Mouse (Mus musculus): ENCODE measurements around the gene Shisa8. TPM values are rescaled to one million over a fixed set of nuclear protein-coding genes. Genes with fewer than 3 reads are reported as not detected.
A peak's percentile ranks its signal among the peaks of the same experiment; 100 is the strongest.

Gene Shisa8
- polyA plus RNA-seq, 1 experiment from 2014 or later: not detected

DNA sequence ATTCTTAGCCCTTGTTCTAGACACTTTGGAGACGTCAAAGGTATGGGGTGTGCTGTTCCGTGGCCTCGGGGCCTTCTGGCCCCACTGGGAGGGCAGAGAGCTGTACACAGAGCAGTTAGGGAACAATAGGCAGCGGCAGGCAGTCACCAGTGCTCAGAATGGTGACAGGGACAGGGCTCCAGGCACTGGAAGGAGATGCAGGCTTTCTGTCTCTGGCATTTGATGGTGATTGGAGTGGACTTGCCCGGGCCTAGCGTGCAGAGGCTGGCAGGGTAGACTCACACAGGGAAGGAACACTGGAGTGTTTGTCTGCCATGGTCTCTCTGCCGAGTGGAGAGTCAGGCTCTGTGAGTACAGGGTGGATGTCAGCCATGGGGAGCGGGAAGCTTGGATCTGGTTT is 20.0 kb downstream of the Shisa8 start:
- peaks cover 100% of the 10 kb centered on the region for H3K36me3 ChIP-seq
- H3K4me1 ChIP-seq: no peaks in the 10 kb centered on the region
- H3K27me3 ChIP-seq (ENCODE audit: low read depth, poor library complexity, severe bottlenecking): no peaks in the 10 kb centered on the region
- H3K4me3 ChIP-seq: no peak overlapping the region
- WGBS: 92% methylated on average over 8 of the region's 8 CpGs
- no peak overlapping the region for H3K27ac ChIP-seq
- no peaks in the 10 kb centered on the region for H3K9me3 ChIP-seq (replicated peaks)
- no peak for DNase-seq (ENCODE audit: low spot score)

DNA sequence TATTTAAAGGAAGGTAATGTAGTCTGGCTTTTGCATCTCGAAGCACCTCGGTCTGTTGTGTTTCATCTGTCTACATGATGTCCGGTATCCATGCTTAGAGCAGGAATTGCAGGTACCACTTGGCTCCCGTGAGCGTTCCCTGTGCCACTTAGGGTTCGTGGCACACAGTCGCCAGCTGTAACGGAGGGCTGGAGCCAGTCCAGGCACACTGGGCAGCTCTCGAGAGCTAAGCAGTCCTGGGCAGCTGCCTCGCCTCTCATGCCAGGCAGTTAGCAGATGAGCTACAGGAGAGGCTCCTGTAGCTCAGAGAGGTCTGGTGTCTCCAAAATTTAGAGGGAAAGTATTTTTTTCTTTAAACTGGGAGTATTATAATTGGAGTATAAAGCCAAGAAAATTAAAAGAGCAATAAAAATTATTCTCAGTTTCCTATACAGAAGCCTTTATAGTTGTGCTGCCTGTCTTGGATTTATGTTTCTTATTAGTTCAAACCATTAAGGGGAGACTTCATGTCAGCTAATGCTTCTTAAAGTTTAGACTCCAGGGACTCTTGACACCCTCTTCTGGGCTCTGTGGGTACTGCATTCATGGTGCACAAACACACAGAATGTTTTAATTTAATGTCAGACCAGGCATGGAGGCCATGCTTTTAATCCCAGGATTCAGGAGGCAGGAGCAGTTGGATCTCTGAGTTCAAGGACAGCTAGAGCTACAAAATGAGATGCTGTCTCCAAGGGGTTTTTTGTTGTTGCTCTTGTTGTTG is 24.0 kb downstream of the Shisa8 start:
- no peaks in the 10 kb centered on the region for H3K27me3 ChIP-seq (ENCODE audit: low read depth, poor library complexity, severe bottlenecking)
- no peak for DNase-seq (ENCODE audit: low spot score)
- no peak overlapping the region for H3K4me3 ChIP-seq
- H3K36me3 ChIP-seq: peaks cover 100% of the 10 kb centered on the region
- H3K4me1 ChIP-seq: no peaks in the 10 kb centered on the region
- H3K27ac ChIP-seq: no peak overlapping the region
- 95% methylated on average over 10 of the region's 10 CpGs for WGBS
- no peaks in the 10 kb centered on the region for H3K9me3 ChIP-seq (replicated peaks)

DNA sequence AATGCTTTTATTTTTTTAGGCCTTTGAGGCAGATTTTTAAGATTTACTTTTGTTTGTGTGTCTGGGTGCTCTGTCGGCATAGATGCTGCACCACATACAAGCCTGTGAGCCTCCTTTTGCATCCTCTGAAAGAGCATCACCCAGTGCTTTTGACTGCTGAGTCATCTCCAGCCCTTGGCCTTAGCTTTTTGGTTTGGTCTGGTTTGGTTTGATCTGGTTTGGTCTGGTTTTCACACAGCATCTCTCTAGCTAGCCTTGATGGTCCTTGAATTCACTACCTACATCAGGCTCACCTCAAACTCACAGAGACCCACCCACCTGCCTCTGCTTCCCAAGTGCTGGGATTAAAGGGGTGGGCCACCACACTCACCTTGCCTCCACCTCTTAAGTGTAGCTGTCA is 24.7 kb downstream of the Shisa8 start:
- Histone ChIP-seq H3K9me3 (replicated peaks) (no peaks in the 10 kb centered on the region), H3K27me3 (ENCODE audit: low read depth, poor library complexity, severe bottlenecking) (no peaks in the 10 kb centered on the region), H3K4me1 (no peaks in the 10 kb centered on the region), H3K27ac (no peak overlapping the region), H3K4me3 (no peak overlapping the region), H3K36me3 (peaks cover 100% of the 10 kb centered on the region)
- no peak for DNase-seq (ENCODE audit: low spot score)
- WGBS: 95% methylated on average over 1 of the region's 1 CpGs

DNA sequence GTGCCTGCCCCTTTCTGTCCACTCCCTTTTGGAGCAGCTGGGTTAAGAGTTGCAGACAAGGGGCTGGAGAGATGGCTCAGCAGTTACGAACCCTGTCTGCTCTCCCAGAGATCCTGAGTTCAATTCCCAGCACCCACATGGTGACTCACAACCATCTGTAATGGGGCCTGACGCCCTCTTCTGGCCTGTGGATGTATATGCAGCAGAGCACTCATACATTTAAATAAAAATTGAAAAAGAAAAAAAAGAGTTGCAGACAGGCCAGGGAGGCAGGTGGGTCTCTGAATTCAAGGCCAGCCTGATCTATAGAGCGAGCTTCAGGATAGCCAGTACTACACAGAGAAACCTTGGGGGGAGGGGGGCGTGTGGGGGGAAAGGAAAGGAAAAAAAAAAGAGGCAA is 25.2 kb downstream of the Shisa8 start:
- 88% methylated on average over 4 of the region's 4 CpGs for WGBS
- Histone ChIP-seq H3K4me3 (no peak overlapping the region), H3K9me3 (replicated peaks) (no peaks in the 10 kb centered on the region; the same call in 1 of the 2 replicates), H3K27me3 (ENCODE audit: low read depth, poor library complexity, severe bottlenecking) (no peaks in the 10 kb centered on the region), H3K27ac (no peak overlapping the region), H3K36me3 (peaks cover 100% of the 10 kb centered on the region), H3K4me1 (no peaks in the 10 kb centered on the region)
- no peak for DNase-seq (ENCODE audit: low spot score)

DNA sequence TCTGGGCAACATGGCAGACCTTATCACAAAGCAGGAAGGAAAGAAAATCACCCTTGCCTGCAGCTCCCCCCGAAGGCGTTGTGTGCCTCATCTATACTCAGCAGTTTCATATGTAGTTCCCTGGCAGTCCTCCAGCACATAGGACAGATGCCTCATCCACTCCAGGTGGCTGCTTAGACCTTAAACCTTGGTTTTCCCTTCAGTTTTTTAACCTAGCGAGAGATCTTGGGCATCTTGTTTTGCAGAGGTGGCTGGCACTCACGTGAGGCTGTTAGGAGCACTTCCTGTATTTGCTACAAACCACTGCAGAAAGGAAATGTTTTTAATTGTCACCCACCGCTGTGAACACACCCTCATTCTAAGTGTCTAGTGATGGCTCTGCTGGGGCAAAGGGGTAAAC is 25.7 kb downstream of the Shisa8 start:
- Histone ChIP-seq H3K36me3 (peaks cover 100% of the 10 kb centered on the region), H3K27ac (no peak overlapping the region), H3K4me1 (no peaks in the 10 kb centered on the region), H3K4me3 (no peak overlapping the region), H3K9me3 (replicated peaks) (peaks cover 2% of the 10 kb centered on the region; the same call in 1 of the 2 replicates), H3K27me3 (ENCODE audit: low read depth, poor library complexity, severe bottlenecking) (no peaks in the 10 kb centered on the region)
- no peak for DNase-seq (ENCODE audit: low spot score)
- 94% methylated on average over 5 of the region's 5 CpGs for WGBS

DNA sequence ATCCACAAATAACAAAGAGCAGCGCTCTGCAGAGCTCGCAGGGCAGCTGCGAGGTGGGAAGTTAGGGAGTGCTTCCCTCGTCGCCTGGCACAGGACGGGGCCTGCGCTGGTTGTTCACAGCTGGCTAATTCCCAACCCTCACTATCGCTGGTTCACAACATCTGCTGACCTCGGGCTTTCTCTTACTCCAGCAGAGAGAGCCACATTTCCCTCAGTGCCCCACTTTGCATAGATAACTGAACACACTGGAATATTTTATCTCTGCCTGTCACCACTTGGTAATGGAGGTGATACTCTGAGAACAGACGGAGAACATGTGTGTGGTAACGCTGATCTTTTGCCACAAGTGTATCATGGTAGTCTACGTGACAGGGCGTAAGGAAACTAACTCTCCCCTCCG is 26.5 kb downstream of the Shisa8 start:
- 91% methylated on average over 14 of the region's 14 CpGs for WGBS
- Histone ChIP-seq H3K4me1 (no peaks in the 10 kb centered on the region), H3K27ac (no peak overlapping the region), H3K9me3 (replicated peaks) (peaks cover 4% of the 10 kb centered on the region; the same call in 1 of the 2 replicates), H3K36me3 (peaks cover 100% of the 10 kb centered on the region), H3K4me3 (no peak overlapping the region), H3K27me3 (ENCODE audit: low read depth, poor library complexity, severe bottlenecking) (no peaks in the 10 kb centered on the region)
- no peak for DNase-seq (ENCODE audit: low spot score)

DNA sequence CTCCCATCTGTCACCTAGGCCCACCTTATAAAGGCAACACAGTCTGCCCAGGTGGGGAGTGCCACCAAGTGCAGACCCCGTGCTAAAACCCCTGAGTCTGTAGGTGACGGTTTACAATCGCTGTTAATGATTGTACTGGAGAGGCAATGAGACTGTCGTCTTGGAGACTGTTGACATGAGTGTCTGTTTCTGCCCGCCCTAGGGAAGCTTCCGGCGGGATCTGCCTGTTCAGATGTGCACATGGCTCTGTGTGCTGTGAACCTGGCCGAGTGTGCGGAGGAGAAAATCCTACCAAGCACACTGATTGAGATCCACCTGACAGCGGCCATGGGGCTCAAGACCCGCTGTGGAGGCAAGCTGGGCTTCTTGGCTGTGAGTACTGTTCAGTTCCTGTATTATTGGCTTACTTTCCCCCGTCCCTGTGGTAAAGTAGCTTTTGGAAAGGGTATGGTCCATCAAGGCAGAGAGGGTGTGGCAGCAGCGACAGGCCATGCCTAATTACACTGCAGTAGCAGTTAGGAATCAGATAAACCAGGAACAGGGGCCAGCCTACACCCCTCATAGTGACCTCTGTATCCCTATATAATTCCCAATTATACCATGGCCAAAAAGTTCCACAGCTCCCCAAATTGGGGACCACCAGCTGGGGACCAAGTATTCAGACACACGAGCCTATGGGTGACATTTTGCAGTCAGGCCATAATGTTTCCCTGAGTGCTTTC is 27.4 kb downstream of the Shisa8 start:
- no peaks in the 10 kb centered on the region for H3K4me1 ChIP-seq
- WGBS: 88% methylated on average over 14 of the region's 14 CpGs
- H3K27ac ChIP-seq: peak overlapping the region; percentile 1; the same call in 1 of the 2 replicates

DNA sequence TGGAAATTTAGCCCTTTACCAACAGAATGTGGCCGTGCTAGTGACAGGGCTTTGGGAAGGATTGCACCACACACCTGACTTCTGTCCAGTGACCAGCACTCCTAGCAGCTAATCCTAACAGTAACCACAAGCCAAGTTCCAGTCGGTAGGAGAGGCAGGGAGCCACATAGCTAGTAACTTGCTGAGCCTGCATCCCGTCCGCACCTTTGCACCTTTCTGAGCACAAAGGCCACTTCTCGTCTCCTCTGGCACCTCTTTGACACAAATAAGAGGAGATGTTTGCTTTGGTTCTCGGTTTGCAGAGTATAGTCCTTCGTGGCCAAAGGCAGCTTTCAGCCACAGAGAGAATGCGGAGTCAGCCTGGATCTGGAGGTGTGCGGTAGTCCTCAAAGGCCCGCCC is 28.0 kb downstream of the Shisa8 start:
- Histone ChIP-seq H3K4me3 (no peak overlapping the region), H3K4me1 (no peaks in the 10 kb centered on the region)

More for the DNA sequence above, 27.4 kb downstream of the Shisa8 start:
- no peak for DNase-seq (ENCODE audit: low spot score)
- H3K9me3 ChIP-seq (replicated peaks): peaks cover 4% of the 10 kb centered on the region; the same call in 1 of the 2 replicates
- H3K27me3 ChIP-seq (ENCODE audit: low read depth, poor library complexity, severe bottlenecking): no peaks in the 10 kb centered on the region
- H3K4me3 ChIP-seq: no peak overlapping the region
- H3K36me3 ChIP-seq: peaks cover 100% of the 10 kb centered on the region

DNA sequence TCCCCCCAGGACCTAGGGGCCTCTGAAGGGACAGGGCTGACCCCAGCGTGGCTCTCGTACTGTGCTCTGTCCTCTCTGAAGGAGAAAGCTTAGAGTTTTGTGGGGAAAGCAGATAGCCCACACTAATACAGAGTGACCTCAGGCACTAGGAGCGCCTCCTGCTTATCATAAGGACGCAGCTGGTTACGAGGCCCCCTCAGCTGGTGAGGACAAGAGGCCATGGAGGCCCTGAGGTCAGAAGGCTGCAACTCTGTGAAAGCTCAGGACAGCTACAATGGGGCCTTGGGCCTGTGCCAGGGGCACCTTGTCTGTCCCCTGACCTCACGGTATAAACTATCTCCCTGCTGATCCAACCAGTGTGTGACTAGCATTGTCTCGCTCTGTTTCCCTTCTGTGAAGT is 28.4 kb downstream of the Shisa8 start:
- no peaks in the 10 kb centered on the region for H3K4me1 ChIP-seq
- no peak overlapping the region for H3K27ac ChIP-seq
- H3K36me3 ChIP-seq: peaks cover 100% of the 10 kb centered on the region
- H3K4me3 ChIP-seq: no peak overlapping the region
- peaks cover 4% of the 10 kb centered on the region; the same call in 1 of the 2 replicates for H3K9me3 ChIP-seq (replicated peaks)
- WGBS: 88% methylated on average over 7 of the region's 7 CpGs
- no peaks in the 10 kb centered on the region for H3K27me3 ChIP-seq (ENCODE audit: low read depth, poor library complexity, severe bottlenecking)
- no peak for DNase-seq (ENCODE audit: low spot score)

More for the DNA sequence above, 28.0 kb downstream of the Shisa8 start:
- Histone ChIP-seq H3K9me3 (replicated peaks) (peaks cover 4% of the 10 kb centered on the region; the same call in 1 of the 2 replicates), H3K27ac (peak overlapping the region; percentile 1; the same call in 1 of the 2 replicates), H3K27me3 (ENCODE audit: low read depth, poor library complexity, severe bottlenecking) (no peaks in the 10 kb centered on the region), H3K36me3 (peaks cover 100% of the 10 kb centered on the region)
- 87% methylated on average over 10 of the region's 10 CpGs for WGBS
- no peak for DNase-seq (ENCODE audit: low spot score)

DNA sequence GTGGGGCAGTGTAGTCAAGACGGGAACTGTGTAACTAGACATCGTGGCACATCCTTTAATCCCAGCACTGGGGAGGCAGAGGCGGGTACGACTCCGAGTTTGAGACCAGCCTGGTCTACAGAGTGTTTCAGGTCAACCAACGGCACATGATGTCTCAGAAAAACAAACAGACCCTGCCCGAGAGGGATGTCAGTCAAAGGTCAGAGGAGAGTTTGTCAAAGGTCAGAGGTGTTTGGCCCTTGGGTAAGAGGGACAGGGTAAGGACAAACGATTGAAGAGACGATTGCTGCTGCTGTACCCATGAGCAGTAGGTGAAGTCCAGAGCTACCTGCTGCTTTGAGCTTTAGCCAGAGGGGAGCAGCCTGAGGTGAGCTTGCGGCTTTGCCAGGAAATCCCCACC is 29.0 kb downstream of the Shisa8 start:
- Histone ChIP-seq H3K36me3 (peaks cover 100% of the 10 kb centered on the region), H3K27ac (no peak overlapping the region), H3K9me3 (replicated peaks) (peaks cover 4% of the 10 kb centered on the region; the same call in 1 of the 2 replicates), H3K4me3 (no peak overlapping the region), H3K4me1 (no peaks in the 10 kb centered on the region), H3K27me3 (ENCODE audit: low read depth, poor library complexity, severe bottlenecking) (no peaks in the 10 kb centered on the region)
- DNase-seq (ENCODE audit: low spot score): no peak
- WGBS: 79% methylated on average over 10 of the region's 10 CpGs

DNA sequence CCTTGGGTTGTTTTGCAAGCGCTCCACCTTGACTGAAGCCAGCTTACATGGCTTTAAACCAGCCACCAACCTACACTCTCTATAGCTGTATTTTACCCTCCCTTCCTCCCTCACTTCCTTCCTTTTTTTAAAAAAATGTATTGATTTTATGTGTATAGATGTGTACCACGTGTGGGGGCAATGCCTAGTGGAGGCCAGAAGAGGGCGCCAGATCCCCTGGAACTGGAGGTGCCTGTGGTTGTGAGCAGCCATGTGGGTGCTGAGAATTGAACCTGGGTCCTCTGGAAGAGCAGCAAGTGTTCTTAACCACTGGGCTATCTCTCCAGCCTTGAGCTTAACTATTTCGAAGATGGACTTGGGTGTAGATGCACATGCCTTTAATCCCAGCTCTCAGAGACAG is 30.3 kb downstream of the Shisa8 start:
- WGBS: 95% methylated on average over 4 of the region's 4 CpGs
- H3K27ac ChIP-seq: no peak overlapping the region
- H3K36me3 ChIP-seq: peaks cover 100% of the 10 kb centered on the region
- peaks cover 4% of the 10 kb centered on the region; the same call in 1 of the 2 replicates for H3K9me3 ChIP-seq (replicated peaks)
- no peak for DNase-seq (ENCODE audit: low spot score)
- no peak overlapping the region for H3K4me3 ChIP-seq
- H3K4me1 ChIP-seq: no peaks in the 10 kb centered on the region
- no peaks in the 10 kb centered on the region for H3K27me3 ChIP-seq (ENCODE audit: low read depth, poor library complexity, severe bottlenecking)

DNA sequence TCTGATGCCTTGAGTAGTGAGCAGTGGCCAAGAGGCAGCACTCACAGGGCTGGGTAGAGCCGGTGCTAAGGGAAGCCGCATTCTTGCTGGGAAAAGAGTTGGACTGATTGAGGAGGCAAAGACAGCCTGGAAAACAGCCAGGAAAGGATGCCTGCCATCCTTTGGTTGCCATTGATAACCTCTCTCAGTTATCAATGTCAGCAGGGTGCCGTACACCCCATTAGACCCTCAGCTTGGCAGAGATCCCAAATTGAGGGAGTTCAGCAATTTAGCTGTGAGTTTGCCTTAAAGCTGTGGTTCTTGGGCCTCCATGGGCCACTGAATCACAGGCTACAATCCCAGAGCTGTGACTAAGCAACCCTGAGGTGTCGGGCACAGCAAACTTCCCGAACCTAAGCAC is 31.5 kb downstream of the Shisa8 start:
- H3K4me1 ChIP-seq: no peaks in the 10 kb centered on the region
- no peak overlapping the region for H3K4me3 ChIP-seq
- H3K27ac ChIP-seq: no peak overlapping the region
- no peaks in the 10 kb centered on the region for H3K27me3 ChIP-seq (ENCODE audit: low read depth, poor library complexity, severe bottlenecking)
- H3K9me3 ChIP-seq (replicated peaks): peaks cover 4% of the 10 kb centered on the region; the same call in 1 of the 2 replicates
- DNase-seq (ENCODE audit: low spot score): no peak
- peaks cover 100% of the 10 kb centered on the region for H3K36me3 ChIP-seq
- WGBS: 96% methylated on average over 5 of the region's 5 CpGs

DNA sequence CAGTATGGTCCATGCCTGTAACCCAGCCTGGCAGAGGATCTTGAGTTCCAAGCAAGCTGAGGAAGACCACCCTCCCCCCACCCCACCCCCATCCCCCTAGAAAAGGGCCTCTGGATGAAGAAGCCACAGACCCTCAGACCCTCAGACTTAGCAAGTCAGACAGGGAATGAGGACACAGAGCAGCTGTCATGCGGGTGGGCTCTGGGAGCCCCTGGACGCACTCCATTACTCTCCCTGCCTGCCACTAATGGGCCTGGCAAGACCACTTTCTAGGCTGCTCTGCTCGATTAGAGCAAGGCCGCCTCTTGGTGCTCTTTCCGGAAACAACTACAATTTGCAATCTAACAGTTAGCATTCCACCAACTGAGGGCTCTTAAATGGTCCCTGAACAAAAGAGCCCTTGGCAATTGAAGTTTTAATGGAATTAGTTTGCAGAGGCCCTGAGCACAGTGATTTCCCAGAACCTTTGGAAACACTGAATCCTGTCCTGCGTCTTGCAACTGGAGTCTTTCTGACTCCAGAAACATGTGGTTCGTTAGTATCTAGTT is 34.8 kb downstream of the Shisa8 start:
- Histone ChIP-seq H3K4me3 (no peak overlapping the region), H3K9me3 (replicated peaks) (peaks cover 4% of the 10 kb centered on the region; the same call in 1 of the 2 replicates), H3K27ac (no peak overlapping the region), H3K36me3 (peaks cover 99% of the 10 kb centered on the region), H3K4me1 (no peaks in the 10 kb centered on the region), H3K27me3 (ENCODE audit: low read depth, poor library complexity, severe bottlenecking) (no peaks in the 10 kb centered on the region)
- DNase-seq (ENCODE audit: low spot score): no peak
- WGBS: 83% methylated on average over 7 of the region's 7 CpGs

Data from limb, embryonic 10.5 days (tissue).